Mouse (Mus musculus) forebrain, embryonic 13.5 days (tissue): ENCODE data around the gene G0s2. TPM values are rescaled to one million over a fixed set of nuclear protein-coding genes. Genes with fewer than 3 reads are reported as not detected.

Experiments
- ATAC-seq: fragments of 200-750 bp; cut with Nextera tagmentation; 2 replicates; pipeline ENCODE4 v1.8.0; 2017
- H3K27ac ChIP-seq: fragments of 300-500 bp; sonication (generic); 2 replicates; pipeline ENCODE4 v1.5.1; 2015; ENCODE audit warnings: inconsistent platforms, mild to moderate bottlenecking, moderate library complexity
- H3K27me3 ChIP-seq: fragments of 300-500 bp; sonication (generic); 2 replicates; pipeline ENCODE4 v1.6.1; 2015; ENCODE audit warnings: mild to moderate bottlenecking, inconsistent platforms
- H3K36me3 ChIP-seq: fragments of 300-500 bp; sonication (generic); 2 replicates; pipeline ENCODE4 v1.6.1; 2015; ENCODE audit warnings: mild to moderate bottlenecking, inconsistent platforms; ENCODE audit not compliant: poor library complexity, severe bottlenecking
- H3K4me1 ChIP-seq: fragments of 300-500 bp; sonication (generic); 2 replicates; pipeline ENCODE4 v1.6.1; 2015; ENCODE audit warnings: inconsistent platforms
- H3K4me2 ChIP-seq: fragments of 300-500 bp; sonication (generic); 2 replicates; pipeline ENCODE4 v1.6.1; 2015; ENCODE audit warnings: inconsistent platforms, mild to moderate bottlenecking, moderate library complexity
- H3K4me3 ChIP-seq: fragments of 300-500 bp; sonication (generic); 2 replicates; pipeline ENCODE4 v1.5.1; 2015; ENCODE audit warnings: mild to moderate bottlenecking, inconsistent platforms
- H3K9ac ChIP-seq: fragments of 300-500 bp; sonication (generic); 2 replicates; pipeline ENCODE4 v1.6.1; 2015; ENCODE audit warnings: mild to moderate bottlenecking, inconsistent platforms
- H3K9me3 ChIP-seq: fragments of 300-500 bp; sonication (generic); replicated peaks from 2 replicates; pipeline ENCODE4 v1.6.1; 2016; ENCODE audit warnings: inconsistent platforms
- WGBS: fragments of 180-500 bp; shearing (Covaris S2); methylation state at CpG from one replicate; pipeline ENCODE4 v1.1.7; 2015; 5-methylcytosine and 5-hydroxymethylcytosine counted together
- polyA plus RNA-seq: library from polyadenylated mRNA; unstranded; fragments of >200 nt; fragmentation: Nextera tagmentation; extraction: Ambion mirVana; gene quantifications from 2 replicates; pipeline ENCODE4 v1.2.1, GENCODE M21; 2015

G0s2 gene
- polyA plus RNA-seq, 1 experiment from 2014 or later, result 6.1 TPM

GRCm38 (mm10) chr1:193226724-193227522 is 46.1 kb downstream of the G0s2 start:
- no peaks in the 10 kb centered on the region for H3K9me3 ChIP-seq
- H3K4me3 ChIP-seq, result no peak overlapping the region
- peaks cover 7% of the 10 kb centered on the region for H3K4me1 ChIP-seq
- no peak for ATAC-seq
- H3K36me3 ChIP-seq, result no peaks in the 10 kb centered on the region
- H3K4me2 ChIP-seq, result no peak overlapping the region
- no peaks in the 10 kb centered on the region for H3K27me3 ChIP-seq
- no peak overlapping the region for H3K9ac ChIP-seq
- 58% methylated on average over 7 of the region's 7 CpGs for WGBS
- H3K27ac ChIP-seq, result no peak overlapping the region

GRCm38 (mm10) chr1:193226114-193226513 is 46.9 kb downstream of the G0s2 start:
- Histone ChIP-seq H3K27me3 (no peaks in the 10 kb centered on the region), H3K4me1 (peaks cover 7% of the 10 kb centered on the region), H3K4me3 (no peak overlapping the region), H3K36me3 (no peaks in the 10 kb centered on the region), H3K4me2 (no peak overlapping the region), H3K9ac (no peak overlapping the region), H3K9me3 (no peaks in the 10 kb centered on the region), H3K27ac (no peak overlapping the region)
- no peak for ATAC-seq
- 96% methylated on average over 4 of the region's 4 CpGs for WGBS

GRCm38 (mm10) chr1:193225531-193225930 is 47.5 kb downstream of the G0s2 start:
- Histone ChIP-seq H3K27me3 (no peaks in the 10 kb centered on the region), H3K9ac (no peak overlapping the region), H3K4me3 (no peak overlapping the region), H3K4me1 (peaks cover 7% of the 10 kb centered on the region), H3K4me2 (no peak overlapping the region), H3K9me3 (no peaks in the 10 kb centered on the region), H3K36me3 (no peaks in the 10 kb centered on the region), H3K27ac (no peak overlapping the region)
- 7% methylated on average over 3 of the region's 3 CpGs for WGBS
- no peak for ATAC-seq

Other genes with a start within 250 kb of the G0s2 start
- gene Syt14, start 237.4 kb downstream of the G0s2 start, polyA plus RNA-seq, result 6.2 and 7.6 TPM in 2 replicates
- 10.0 and 10.2 TPM in 2 replicates for gene Diexf, start 142.9 kb downstream of the G0s2 start, polyA plus RNA-seq
- 0.63 and 0.79 TPM in 2 replicates for gene Irf6, start 120.1 kb downstream of the G0s2 start, polyA plus RNA-seq
- gene A130010J15Rik, start 105.2 kb downstream of the G0s2 start, polyA plus RNA-seq, result 12.2 and 14.5 TPM in 2 replicates
- 0.58 and 1.0 TPM in 2 replicates for gene Traf3ip3, start 71.5 kb downstream of the G0s2 start, polyA plus RNA-seq
- 0.32 and 0.55 TPM in 2 replicates for gene Lamb3, start 65.5 kb downstream of the G0s2 start, polyA plus RNA-seq
- 0.17 TPM in 1 of 2 replicates, not detected in the other for gene Hsd11b1, start 9.1 kb downstream of the G0s2 start, polyA plus RNA-seq
- gene Camk1g, start 97.1 kb upstream of the G0s2 start, polyA plus RNA-seq, result 26.7 and 30.0 TPM in 2 replicates